Mouse (Mus musculus): ENCODE data around the gene Gnat1.

Gnat1 gene

DNA sequence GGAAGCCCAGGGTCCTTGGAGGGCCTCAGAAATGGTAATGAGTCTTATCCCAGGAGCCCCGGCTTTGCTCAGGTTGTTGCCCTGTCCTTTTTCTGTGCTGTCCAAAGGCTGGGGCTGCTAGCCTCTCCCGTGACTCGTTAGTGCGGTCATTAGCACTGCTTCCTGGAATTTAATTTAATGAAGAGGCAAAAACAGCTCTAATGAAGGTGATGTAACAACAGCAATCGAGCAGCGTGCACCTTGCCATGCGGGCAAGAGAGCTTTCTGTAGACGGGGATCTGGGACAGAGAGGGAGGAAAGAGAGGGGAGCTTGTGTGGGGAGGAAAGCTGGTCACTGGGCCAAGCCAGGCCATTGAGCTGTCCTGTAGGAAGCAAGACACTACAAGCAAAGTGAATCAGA lies 37.8 kb downstream of the Gnat1 start:
- TF ChIP-seq NANOG (IDR thresholded peaks at IDR 0.05; ENCODE audit: borderline replicate concordance, low read length) (no peak), POU5F1 (IDR thresholded peaks at IDR 0.05; ENCODE audit: borderline replicate concordance, low read length) (no peak), CTCF (conservative IDR thresholded peaks at IDR 0.05; ENCODE audit: low read length) (no peak)
- H3K27me3 ChIP-seq (ENCODE audit: insufficient read depth, low read length) = peaks cover 8% of the 10 kb centered on the region
- H3K36me3 ChIP-seq (ENCODE audit: insufficient read depth, low read length) = no peaks in the 10 kb centered on the region
- peaks cover 62% of the 10 kb centered on the region for H3K4me1 ChIP-seq (replicated peaks; ENCODE audit: low read depth, low read length)
- H3K4me3 ChIP-seq (replicated peaks; ENCODE audit: low read length) = peak overlapping the region; percentile 52; the same call in 1 of the 2 replicates
- no peaks in the 10 kb centered on the region for H3K9me3 ChIP-seq (ENCODE audit: low read length)

- Histone ChIP-seq H3K4me1 (replicated peaks; ENCODE audit: low read depth, low read length) (peaks cover 70% of the 10 kb centered on the region), H3K36me3 (ENCODE audit: insufficient read depth, low read length) (no peaks in the 10 kb centered on the region), H3K27me3 (ENCODE audit: insufficient read depth, low read length) (peaks cover 7% of the 10 kb centered on the region), H3K9me3 (ENCODE audit: low read length) (no peaks in the 10 kb centered on the region), H3K4me3 (replicated peaks; ENCODE audit: low read length) (peak overlapping the region; percentile 52)
- TF ChIP-seq POU5F1 (IDR thresholded peaks at IDR 0.05; ENCODE audit: borderline replicate concordance, low read length) = no peak
- no peak for TF ChIP-seq CTCF (conservative IDR thresholded peaks at IDR 0.05; ENCODE audit: low read length)
- no peak for TF ChIP-seq NANOG (IDR thresholded peaks at IDR 0.05; ENCODE audit: borderline replicate concordance, low read length)
Measured at GRCm38 (mm10) chr9:107640257-107640772, 39.2 kb downstream of the Gnat1 start.

DNA sequence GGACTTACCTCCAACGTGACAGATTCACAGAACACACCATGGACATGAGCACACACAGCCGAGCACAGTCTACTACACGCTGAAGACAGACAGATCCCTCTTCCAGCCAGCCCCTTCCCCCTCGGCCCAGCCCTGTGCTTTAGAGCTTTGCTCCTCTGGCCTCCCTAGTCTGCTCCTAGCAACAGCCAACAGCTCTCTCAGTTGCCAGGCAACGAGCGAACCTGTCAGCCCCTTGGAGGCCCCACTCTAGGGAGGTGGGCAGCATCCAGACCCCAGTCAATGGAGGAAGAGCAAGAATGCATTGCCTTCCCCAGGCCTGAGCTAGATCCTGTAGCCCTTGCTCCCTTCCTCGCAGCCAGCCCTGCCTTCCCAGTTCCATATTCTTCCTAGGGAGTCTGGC lies 42.4 kb downstream of the Gnat1 start:
- no peaks in the 10 kb centered on the region for H3K9me3 ChIP-seq (ENCODE audit: low read length)
- no peak overlapping the region for H3K4me3 ChIP-seq (replicated peaks; ENCODE audit: low read length)
- peaks cover 9% of the 10 kb centered on the region for H3K36me3 ChIP-seq (ENCODE audit: insufficient read depth, low read length)
- peaks cover 67% of the 10 kb centered on the region for H3K4me1 ChIP-seq (replicated peaks; ENCODE audit: low read depth, low read length)
- H3K27me3 ChIP-seq (ENCODE audit: insufficient read depth, low read length) = peaks cover 16% of the 10 kb centered on the region
- TF ChIP-seq NANOG (IDR thresholded peaks at IDR 0.05; ENCODE audit: borderline replicate concordance, low read length) = no peak
- no peak for TF ChIP-seq CTCF (conservative IDR thresholded peaks at IDR 0.05; ENCODE audit: low read length)
- TF ChIP-seq POU5F1 (IDR thresholded peaks at IDR 0.05; ENCODE audit: borderline replicate concordance, low read length) = no peak

DNA sequence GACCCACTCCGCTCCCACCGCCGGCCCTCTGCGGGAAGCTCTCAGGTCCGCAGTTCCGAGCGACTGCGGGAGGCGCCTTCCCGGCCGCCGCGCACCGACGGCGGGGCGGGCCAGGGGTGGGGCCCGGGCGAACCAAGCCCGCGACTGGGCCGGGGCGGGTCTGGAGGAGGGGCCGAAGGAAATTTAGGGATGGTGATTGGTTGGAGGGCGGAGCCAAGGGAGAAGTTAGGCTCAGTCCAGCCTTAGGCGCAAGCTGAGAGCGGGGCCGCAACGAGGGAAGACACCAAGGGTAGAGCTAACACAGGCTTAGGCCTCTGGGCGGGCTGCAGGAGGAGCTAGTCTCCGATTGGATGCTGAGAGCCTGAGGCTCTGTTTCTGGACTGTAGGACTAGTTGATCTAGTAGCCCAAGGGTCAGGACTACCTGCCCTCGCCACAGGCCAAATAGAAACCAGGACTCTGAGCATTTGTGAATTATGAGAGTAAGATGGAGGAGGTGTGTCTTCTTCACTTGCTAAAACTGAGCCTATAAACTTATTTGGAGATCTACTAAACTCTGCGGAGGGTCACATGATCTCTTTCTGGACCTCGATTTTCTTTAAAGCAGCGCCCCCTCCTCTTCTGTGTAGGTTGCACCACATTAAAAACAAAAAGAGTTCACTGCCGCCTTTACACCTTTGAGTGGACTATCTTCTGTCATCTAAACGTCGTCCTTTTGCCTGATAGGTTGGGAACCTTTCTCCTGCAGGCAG lies 44.1 kb downstream of the Gnat1 start, which contains the start of gene Gnai2:
TSS of gene Gnai2 (minus strand) at position 89 of the 750 bp plus-strand sequence.
- H3K4me3 ChIP-seq (replicated peaks; ENCODE audit: low read length) = peak within 1 kb of the TSS; percentile 88
- peaks cover 24% of the 10 kb centered on the region for H3K27me3 ChIP-seq (ENCODE audit: insufficient read depth, low read length)
- no peak for TF ChIP-seq POU5F1 (IDR thresholded peaks at IDR 0.05; ENCODE audit: borderline replicate concordance, low read length)
- no peak for TF ChIP-seq CTCF (conservative IDR thresholded peaks at IDR 0.05; ENCODE audit: low read length)
- no peak for TF ChIP-seq NANOG (IDR thresholded peaks at IDR 0.05; ENCODE audit: borderline replicate concordance, low read length)
- H3K9me3 ChIP-seq (ENCODE audit: low read length) = no peaks in the 10 kb centered on the region
- peaks cover 66% of the 10 kb centered on the region for H3K4me1 ChIP-seq (replicated peaks; ENCODE audit: low read depth, low read length)
- peaks cover 15% of the 10 kb centered on the region for H3K36me3 ChIP-seq (ENCODE audit: insufficient read depth, low read length)

GRCm38 (mm10) chr9:107634406-107635278 lies 44.9 kb downstream of the Gnat1 start:
- peaks cover 24% of the 10 kb centered on the region for H3K27me3 ChIP-seq (ENCODE audit: insufficient read depth, low read length)
- TF ChIP-seq POU5F1 (IDR thresholded peaks at IDR 0.05; ENCODE audit: borderline replicate concordance, low read length) = no peak
- TF ChIP-seq NANOG (IDR thresholded peaks at IDR 0.05; ENCODE audit: borderline replicate concordance, low read length) = no peak
- no peak for TF ChIP-seq CTCF (conservative IDR thresholded peaks at IDR 0.05; ENCODE audit: low read length)
- H3K4me1 ChIP-seq (replicated peaks; ENCODE audit: low read depth, low read length) = peaks cover 66% of the 10 kb centered on the region
- peaks cover 15% of the 10 kb centered on the region for H3K36me3 ChIP-seq (ENCODE audit: insufficient read depth, low read length)
- H3K4me3 ChIP-seq (replicated peaks; ENCODE audit: low read length) = peak overlapping the region; percentile 88
- no peaks in the 10 kb centered on the region for H3K9me3 ChIP-seq (ENCODE audit: low read length)

DNA sequence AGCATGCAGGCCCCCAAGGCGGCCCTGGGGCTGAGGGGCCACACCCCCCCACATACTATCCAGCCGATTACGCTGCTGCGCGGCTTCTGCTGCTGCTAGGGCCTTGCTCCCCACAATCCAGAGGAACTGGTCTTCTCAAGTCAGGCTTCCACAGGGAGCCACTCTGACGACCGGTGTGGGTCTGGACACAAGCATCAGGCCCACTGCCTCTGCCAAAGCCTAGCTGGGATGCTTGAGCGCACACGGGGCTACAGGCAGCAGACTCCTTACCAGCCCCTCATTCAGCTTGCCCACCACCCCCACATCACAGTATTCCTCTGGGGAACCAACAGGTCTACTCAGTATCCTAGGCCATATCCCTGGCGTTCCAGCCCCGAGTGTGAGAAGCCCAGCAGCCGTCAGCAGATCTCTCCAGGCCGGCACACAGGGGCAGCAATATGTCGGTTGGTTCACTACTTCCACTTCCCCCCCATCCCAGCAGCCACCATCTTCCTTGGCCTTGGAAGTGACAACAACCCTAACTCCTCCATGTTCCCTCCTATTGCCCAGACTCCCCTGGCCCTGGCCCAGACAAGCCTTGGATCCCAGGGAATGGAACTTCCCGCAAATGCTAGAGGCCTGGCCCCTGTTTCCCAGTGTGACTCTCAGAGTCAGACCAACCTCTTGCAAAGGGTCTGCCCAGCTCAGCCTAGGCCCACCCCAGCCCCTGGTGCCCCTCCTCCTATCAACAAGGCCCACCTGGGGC lies 45.7 kb downstream of the Gnat1 start:
- no peaks in the 10 kb centered on the region for H3K9me3 ChIP-seq (ENCODE audit: low read length)
- H3K4me3 ChIP-seq (replicated peaks; ENCODE audit: low read length) = peak overlapping the region; percentile 88
- H3K27me3 ChIP-seq (ENCODE audit: insufficient read depth, low read length) = peaks cover 24% of the 10 kb centered on the region
- H3K4me1 ChIP-seq (replicated peaks; ENCODE audit: low read depth, low read length) = peaks cover 74% of the 10 kb centered on the region
- TF ChIP-seq NANOG (IDR thresholded peaks at IDR 0.05; ENCODE audit: borderline replicate concordance, low read length) (no peak), CTCF (conservative IDR thresholded peaks at IDR 0.05; ENCODE audit: low read length) (no peak), POU5F1 (IDR thresholded peaks at IDR 0.05; ENCODE audit: borderline replicate concordance, low read length) (no peak)
- peaks cover 15% of the 10 kb centered on the region for H3K36me3 ChIP-seq (ENCODE audit: insufficient read depth, low read length)

- TF ChIP-seq POU5F1 (IDR thresholded peaks at IDR 0.05; ENCODE audit: borderline replicate concordance, low read length) = no peak
- no peak for TF ChIP-seq NANOG (IDR thresholded peaks at IDR 0.05; ENCODE audit: borderline replicate concordance, low read length)
- TF ChIP-seq CTCF (conservative IDR thresholded peaks at IDR 0.05; ENCODE audit: low read length) = no peak
- Histone ChIP-seq H3K4me3 (replicated peaks; ENCODE audit: low read length) (peak overlapping the region; percentile 88), H3K27me3 (ENCODE audit: insufficient read depth, low read length) (peaks cover 24% of the 10 kb centered on the region), H3K4me1 (replicated peaks; ENCODE audit: low read depth, low read length) (peaks cover 81% of the 10 kb centered on the region), H3K9me3 (ENCODE audit: low read length) (no peaks in the 10 kb centered on the region), H3K36me3 (ENCODE audit: insufficient read depth, low read length) (peaks cover 15% of the 10 kb centered on the region)
Measured at GRCm38 (mm10) chr9:107633091-107633660, 46.3 kb downstream of the Gnat1 start.

All from E14TG2a.4 (cell line).